Mouse (Mus musculus): ENCODE results near the gene Myof. TPM values are rescaled to one million over a fixed set of nuclear protein-coding genes. Genes with fewer than 3 reads are reported as not detected.

Myof gene
- polyA plus RNA-seq, 1 experiment, result 228 TPM

- H3K4me3 ChIP-seq (ENCODE audit: insufficient read depth, low read length), result no peak overlapping the region
- TF ChIP-seq POLR2A (IDR thresholded peaks at IDR 0.05; ENCODE audit: low read depth, low read length) (no peak), CTCF (IDR thresholded peaks at IDR 0.05; ENCODE audit: borderline replicate concordance, insufficient read depth, low read length) (no peak)
- no peak overlapping the region for H3K27ac ChIP-seq (ENCODE audit: insufficient read depth, low read length)
- H3K4me1 ChIP-seq (ENCODE audit: control insufficient read depth, insufficient read depth, low read length), result no peaks in the 10 kb centered on the region
These were observed 166.7 kb downstream of the Myof start for GRCm38 (mm10) chr19:37876605-37877245.

GRCm38 (mm10) chr19:37873499-37873898 lies 169.9 kb downstream of the Myof start:
- no peak overlapping the region for H3K27ac ChIP-seq (ENCODE audit: insufficient read depth, low read length)
- TF ChIP-seq POLR2A (IDR thresholded peaks at IDR 0.05; ENCODE audit: low read depth, low read length) (no peak), CTCF (IDR thresholded peaks at IDR 0.05; ENCODE audit: borderline replicate concordance, insufficient read depth, low read length) (no peak)
- H3K4me1 ChIP-seq (ENCODE audit: control insufficient read depth, insufficient read depth, low read length), result no peaks in the 10 kb centered on the region
- H3K4me3 ChIP-seq (ENCODE audit: insufficient read depth, low read length), result no peak overlapping the region

GRCm38 (mm10) chr19:37867592-37867991 lies 175.8 kb downstream of the Myof start:
- H3K4me3 ChIP-seq (ENCODE audit: insufficient read depth, low read length), result no peak overlapping the region
- H3K27ac ChIP-seq (ENCODE audit: insufficient read depth, low read length), result no peak overlapping the region
- no peak for TF ChIP-seq POLR2A (IDR thresholded peaks at IDR 0.05; ENCODE audit: low read depth, low read length)
- no peak for TF ChIP-seq CTCF (IDR thresholded peaks at IDR 0.05; ENCODE audit: borderline replicate concordance, insufficient read depth, low read length)
- H3K4me1 ChIP-seq (ENCODE audit: control insufficient read depth, insufficient read depth, low read length), result no peaks in the 10 kb centered on the region

GRCm38 (mm10) chr19:37866994-37867393 lies 176.4 kb downstream of the Myof start:
- H3K4me1 ChIP-seq (ENCODE audit: control insufficient read depth, insufficient read depth, low read length), result no peaks in the 10 kb centered on the region
- H3K4me3 ChIP-seq (ENCODE audit: insufficient read depth, low read length), result no peak overlapping the region
- TF ChIP-seq CTCF (IDR thresholded peaks at IDR 0.05; ENCODE audit: borderline replicate concordance, insufficient read depth, low read length) (no peak), POLR2A (IDR thresholded peaks at IDR 0.05; ENCODE audit: low read depth, low read length) (no peak)
- no peak overlapping the region for H3K27ac ChIP-seq (ENCODE audit: insufficient read depth, low read length)

- TF ChIP-seq POLR2A (IDR thresholded peaks at IDR 0.05; ENCODE audit: low read depth, low read length) (no peak), CTCF (IDR thresholded peaks at IDR 0.05; ENCODE audit: borderline replicate concordance, insufficient read depth, low read length) (no peak)
- H3K4me1 ChIP-seq (ENCODE audit: control insufficient read depth, insufficient read depth, low read length), result no peaks in the 10 kb centered on the region
- no peak overlapping the region for H3K27ac ChIP-seq (ENCODE audit: insufficient read depth, low read length)
- no peak overlapping the region for H3K4me3 ChIP-seq (ENCODE audit: insufficient read depth, low read length)
These were observed 182.2 kb downstream of the Myof start for GRCm38 (mm10) chr19:37861171-37861570.

- TF ChIP-seq CTCF (IDR thresholded peaks at IDR 0.05; ENCODE audit: borderline replicate concordance, insufficient read depth, low read length), result no peak
- TF ChIP-seq POLR2A (IDR thresholded peaks at IDR 0.05; ENCODE audit: low read depth, low read length), result no peak
- Histone ChIP-seq H3K4me1 (ENCODE audit: control insufficient read depth, insufficient read depth, low read length) (no peaks in the 10 kb centered on the region), H3K4me3 (ENCODE audit: insufficient read depth, low read length) (no peak overlapping the region), H3K27ac (ENCODE audit: insufficient read depth, low read length) (no peak overlapping the region)
These were observed 183.1 kb downstream of the Myof start for GRCm38 (mm10) chr19:37860267-37860666.

- Histone ChIP-seq H3K4me3 (ENCODE audit: insufficient read depth, low read length) (no peak overlapping the region), H3K4me1 (ENCODE audit: control insufficient read depth, insufficient read depth, low read length) (no peaks in the 10 kb centered on the region), H3K27ac (ENCODE audit: insufficient read depth, low read length) (no peak overlapping the region)
- TF ChIP-seq CTCF (IDR thresholded peaks at IDR 0.05; ENCODE audit: borderline replicate concordance, insufficient read depth, low read length) (no peak), POLR2A (IDR thresholded peaks at IDR 0.05; ENCODE audit: low read depth, low read length) (no peak)
These were observed 184.8 kb downstream of the Myof start for GRCm38 (mm10) chr19:37858406-37859081.

GRCm38 (mm10) chr19:37852056-37852455 lies 191.3 kb downstream of the Myof start:
- TF ChIP-seq POLR2A (IDR thresholded peaks at IDR 0.05; ENCODE audit: low read depth, low read length), result no peak
- TF ChIP-seq CTCF (IDR thresholded peaks at IDR 0.05; ENCODE audit: borderline replicate concordance, insufficient read depth, low read length), result no peak
- Histone ChIP-seq H3K4me1 (ENCODE audit: control insufficient read depth, insufficient read depth, low read length) (no peaks in the 10 kb centered on the region), H3K27ac (ENCODE audit: insufficient read depth, low read length) (no peak overlapping the region), H3K4me3 (ENCODE audit: insufficient read depth, low read length) (no peak overlapping the region)

- no peaks in the 10 kb centered on the region for H3K4me1 ChIP-seq (ENCODE audit: control insufficient read depth, insufficient read depth, low read length)
- H3K27ac ChIP-seq (ENCODE audit: insufficient read depth, low read length), result no peak overlapping the region
- TF ChIP-seq POLR2A (IDR thresholded peaks at IDR 0.05; ENCODE audit: low read depth, low read length), result no peak
- no peak overlapping the region for H3K4me3 ChIP-seq (ENCODE audit: insufficient read depth, low read length)
These were observed 191.8 kb downstream of the Myof start for GRCm38 (mm10) chr19:37851590-37852038.

Other genes starting within 250 kb of the Myof start
- 17.4 and 24.0 TPM in 2 replicates for gene Cep55, start 11.4 kb upstream of the Myof start, polyA plus RNA-seq (2011; ENCODE audit: insufficient read length, low read depth, missing spikeins)
- not detected in 2 replicates for gene Ffar4, start 53.5 kb upstream of the Myof start, polyA plus RNA-seq (2011; ENCODE audit: insufficient read length, low read depth, missing spikeins)
- 0.76 and 1.3 TPM in 2 replicates for gene Rbp4, start 81.7 kb upstream of the Myof start, polyA plus RNA-seq (2011; ENCODE audit: insufficient read length, low read depth, missing spikeins)
- gene Pde6c, start 89.2 kb upstream of the Myof start, polyA plus RNA-seq (2011; ENCODE audit: insufficient read length, low read depth, missing spikeins), result not detected in 2 replicates
- gene Fra10ac1, start 180.6 kb upstream of the Myof start, polyA plus RNA-seq (2011; ENCODE audit: insufficient read length, low read depth, missing spikeins), result 19.3 and 21.2 TPM in 2 replicates
- gene Lgi1, start 221.0 kb upstream of the Myof start, polyA plus RNA-seq (2011; ENCODE audit: insufficient read length, low read depth, missing spikeins), result 0.16 TPM in 1 of 2 replicates, not detected in the other

Data from embryonic fibroblast, embryonic 13.5 days (primary cell).